Mouse (Mus musculus) liver, embryonic 15.5 days (tissue): ENCODE results near the gene Dpf2. TPM values are rescaled to one million over a fixed set of nuclear protein-coding genes. Genes with fewer than 3 reads are reported as not detected.

ENCODE experiments used
- ATAC-seq: fragments of 200-750 bp; cut with Nextera tagmentation; 2 replicates; pipeline ENCODE4 v1.8.0; 2017; ENCODE audit warnings: moderate number of reproducible peaks, mild to moderate bottlenecking, moderate library complexity; ENCODE audit not compliant: insufficient read depth
- H3K27ac ChIP-seq: fragments of 300-500 bp; sonication (generic); replicated peaks from 2 replicates; pipeline ENCODE4 v1.5.1; 2015; ENCODE audit warnings: mild to moderate bottlenecking, inconsistent platforms
- H3K27me3 ChIP-seq: fragments of 300-500 bp; sonication (generic); 2 replicates; pipeline ENCODE4 v1.6.1; 2015; ENCODE audit warnings: mild to moderate bottlenecking, inconsistent platforms
- H3K36me3 ChIP-seq: fragments of 300-500 bp; sonication (generic); replicated peaks from 2 replicates; pipeline ENCODE4 v1.6.1; 2015; ENCODE audit warnings: moderate library complexity, mild to moderate bottlenecking, inconsistent platforms
- H3K4me1 ChIP-seq: fragments of 300-500 bp; sonication (generic); replicated peaks from 2 replicates; pipeline ENCODE4 v1.6.1; 2015; ENCODE audit warnings: inconsistent platforms
- H3K4me2 ChIP-seq: fragments of 300-500 bp; sonication (generic); 2 replicates; pipeline ENCODE4 v1.6.1; 2015; ENCODE audit warnings: moderate library complexity, mild to moderate bottlenecking, inconsistent platforms
- H3K4me3 ChIP-seq: fragments of 300-500 bp; sonication (generic); replicated peaks from 2 replicates; pipeline ENCODE4 v1.5.1; 2015; ENCODE audit warnings: mild to moderate bottlenecking, inconsistent platforms
- H3K9ac ChIP-seq: fragments of 300-500 bp; sonication (generic); 2 replicates; pipeline ENCODE4 v1.6.1; 2015; ENCODE audit warnings: moderate library complexity, mild to moderate bottlenecking, inconsistent platforms
- H3K9me3 ChIP-seq: fragments of 300-500 bp; sonication (generic); replicated peaks from 2 replicates; pipeline ENCODE4 v1.6.1; 2016; ENCODE audit warnings: inconsistent platforms
- WGBS: fragments of 180-500 bp; shearing (Covaris S2); methylation state at CpG from one replicate; pipeline ENCODE4 v1.1.7; 2015; ENCODE audit warnings: mixed read lengths; ENCODE audit not compliant: insufficient replicate concordance; 5-methylcytosine and 5-hydroxymethylcytosine counted together
- polyA plus RNA-seq: library from polyadenylated mRNA; unstranded; fragments of >200 nt; fragmentation: Nextera tagmentation; extraction: Ambion mirVana; gene quantifications from 2 replicates; pipeline ENCODE4 v1.2.1, GENCODE M21; 2015

The Dpf2 gene
- polyA plus RNA-seq, 1 experiment from 2014 or later: 52.7 TPM

DNA sequence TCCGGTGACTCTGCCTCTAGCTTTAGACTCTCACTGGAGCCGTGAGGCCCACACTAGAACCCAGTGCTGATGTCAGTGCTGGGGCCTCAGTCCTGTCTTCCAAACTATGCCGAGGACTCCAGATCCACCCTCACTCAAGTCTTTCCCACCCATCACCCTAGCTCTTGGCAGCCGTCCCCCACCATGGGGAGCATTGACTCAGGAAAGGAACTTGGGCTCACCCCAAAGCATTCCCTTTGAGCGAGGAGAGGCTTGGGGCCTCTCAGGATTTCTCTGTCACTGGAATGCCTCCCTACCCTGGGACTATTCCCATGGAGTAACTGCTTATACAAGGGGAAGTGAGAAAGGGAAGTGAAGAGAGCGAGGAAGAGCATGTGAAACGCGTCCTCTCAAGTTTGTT is 33.1 kb upstream of the Dpf2 start:
- Histone ChIP-seq H3K27ac (peak overlapping the region; percentile 62), H3K9me3 (no peaks in the 10 kb centered on the region), H3K4me1 (peaks cover 26% of the 10 kb centered on the region), H3K4me3 (no peak overlapping the region), H3K4me2 (no peak overlapping the region), H3K27me3 (no peaks in the 10 kb centered on the region), H3K36me3 (peaks cover 99% of the 10 kb centered on the region), H3K9ac (no peak overlapping the region)
- WGBS: 81% methylated on average over 8 of the region's 8 CpGs
- no peak for ATAC-seq

DNA sequence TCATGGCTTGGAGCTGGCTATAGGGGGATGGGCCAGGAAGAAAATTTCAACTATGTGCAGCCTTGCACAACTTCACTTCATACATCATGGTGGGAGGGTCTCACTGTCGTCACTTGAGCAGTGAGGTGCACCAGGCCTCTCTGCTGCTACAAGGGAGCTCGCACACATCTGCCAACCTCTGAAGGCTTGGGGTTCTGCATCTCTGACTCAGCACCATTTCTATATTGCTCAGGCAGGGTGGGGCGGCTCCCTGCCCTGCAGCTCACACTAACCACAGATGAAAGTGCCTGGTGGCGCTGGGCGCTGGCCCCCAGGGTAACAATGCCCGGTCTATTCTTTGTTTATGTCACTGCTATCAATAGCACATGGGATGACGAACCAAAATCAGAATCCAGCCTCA is 32.2 kb upstream of the Dpf2 start:
- H3K4me2 ChIP-seq: no peak overlapping the region
- H3K27ac ChIP-seq: peak overlapping the region; percentile 62; the same call in 1 of the 2 replicates
- ATAC-seq: peak; percentile 36; the same call in 1 of the 2 replicates

DNA sequence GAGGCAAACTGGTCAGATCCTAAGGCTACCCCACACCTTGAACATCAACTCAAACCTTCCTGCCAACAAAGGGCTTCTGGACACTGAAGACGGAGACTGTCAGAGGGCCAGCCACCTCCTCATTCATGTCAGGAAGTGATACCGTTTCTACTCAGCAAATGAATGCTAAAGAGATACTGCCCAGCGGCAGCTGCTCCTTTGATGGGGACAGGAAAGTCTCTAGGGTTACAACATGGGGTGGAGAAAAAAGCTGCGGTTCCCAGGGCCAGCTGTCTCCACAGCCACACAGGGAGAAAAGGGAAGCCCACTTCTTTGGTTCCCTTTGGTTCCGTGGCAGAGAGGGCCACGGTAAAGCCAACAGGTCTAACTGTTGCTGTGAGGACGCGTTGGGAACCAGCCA is 31.3 kb upstream of the Dpf2 start:
- Histone ChIP-seq H3K4me3 (no peak overlapping the region), H3K27me3 (no peaks in the 10 kb centered on the region), H3K9me3 (no peaks in the 10 kb centered on the region), H3K4me2 (no peak overlapping the region), H3K4me1 (peaks cover 36% of the 10 kb centered on the region), H3K36me3 (peaks cover 99% of the 10 kb centered on the region), H3K27ac (0 out of 2 replicates have a peak overlapping the region, but pooled peaks have one; percentile 6), H3K9ac (no peak overlapping the region)
- no peak for ATAC-seq
- 69% methylated on average over 8 of the region's 8 CpGs for WGBS

More for the DNA sequence above, 32.2 kb upstream of the Dpf2 start:
- peaks cover 30% of the 10 kb centered on the region for H3K4me1 ChIP-seq
- H3K4me3 ChIP-seq: no peak overlapping the region
- H3K36me3 ChIP-seq: peaks cover 99% of the 10 kb centered on the region
- no peaks in the 10 kb centered on the region for H3K9me3 ChIP-seq
- no peaks in the 10 kb centered on the region for H3K27me3 ChIP-seq
- H3K9ac ChIP-seq: no peak overlapping the region
- WGBS: 63% methylated on average over 7 of the region's 7 CpGs

DNA sequence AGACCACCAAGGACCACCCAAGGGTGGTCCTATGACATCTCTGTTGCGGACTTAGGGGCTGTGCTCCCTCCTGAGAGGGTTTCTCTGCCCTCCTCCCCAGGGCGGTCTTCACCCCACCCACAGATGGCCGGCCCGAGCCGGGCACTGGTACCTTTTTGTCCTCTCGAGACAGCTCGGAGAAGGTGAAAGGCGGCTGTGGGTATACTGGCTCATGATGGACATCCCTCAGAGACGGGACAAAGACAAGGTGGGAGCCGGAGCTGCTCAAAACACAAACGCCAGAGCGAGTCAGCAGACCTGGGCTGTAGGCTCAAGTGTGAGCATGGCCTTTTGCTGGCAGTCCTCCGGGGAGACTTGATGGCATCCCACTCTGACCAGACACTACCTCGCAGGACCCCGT is 30.6 kb upstream of the Dpf2 start:
- 87% methylated on average over 15 of the region's 15 CpGs for WGBS

DNA sequence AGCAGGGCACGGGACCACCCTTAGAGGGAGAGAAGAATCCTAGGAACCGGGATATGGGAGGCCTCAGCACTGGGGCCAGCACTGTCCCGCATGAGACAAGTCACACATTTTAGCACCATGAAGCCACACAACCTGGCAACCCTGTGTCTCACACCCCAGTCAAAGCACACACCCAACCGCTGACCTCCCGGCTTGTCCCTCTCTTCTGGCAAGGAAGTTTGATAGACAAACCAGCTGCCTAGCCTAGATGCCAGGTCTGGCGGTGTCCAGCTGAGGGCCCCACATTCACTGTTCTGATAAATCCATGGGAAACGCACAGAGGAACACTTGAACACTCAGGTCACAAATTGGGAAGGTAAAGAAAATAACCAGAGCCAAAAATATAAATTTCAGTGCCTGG is 29.8 kb upstream of the Dpf2 start:
- peaks cover 52% of the 10 kb centered on the region for H3K4me1 ChIP-seq
- no peak overlapping the region for H3K9ac ChIP-seq
- 80% methylated on average over 7 of the region's 7 CpGs for WGBS
- no peaks in the 10 kb centered on the region for H3K27me3 ChIP-seq
- H3K27ac ChIP-seq: no peak overlapping the region
- H3K4me2 ChIP-seq: no peak overlapping the region
- peaks cover 84% of the 10 kb centered on the region for H3K36me3 ChIP-seq
- ATAC-seq: no peak
- no peak overlapping the region for H3K4me3 ChIP-seq
- H3K9me3 ChIP-seq: no peaks in the 10 kb centered on the region

More for the DNA sequence above, 30.6 kb upstream of the Dpf2 start:
- no peak overlapping the region for H3K4me3 ChIP-seq
- no peak overlapping the region for H3K9ac ChIP-seq
- H3K36me3 ChIP-seq: peaks cover 93% of the 10 kb centered on the region
- no peak overlapping the region for H3K4me2 ChIP-seq
- no peak overlapping the region for H3K27ac ChIP-seq
- H3K4me1 ChIP-seq: peaks cover 44% of the 10 kb centered on the region
- ATAC-seq: no peak
- no peaks in the 10 kb centered on the region for H3K27me3 ChIP-seq
- H3K9me3 ChIP-seq: no peaks in the 10 kb centered on the region

DNA sequence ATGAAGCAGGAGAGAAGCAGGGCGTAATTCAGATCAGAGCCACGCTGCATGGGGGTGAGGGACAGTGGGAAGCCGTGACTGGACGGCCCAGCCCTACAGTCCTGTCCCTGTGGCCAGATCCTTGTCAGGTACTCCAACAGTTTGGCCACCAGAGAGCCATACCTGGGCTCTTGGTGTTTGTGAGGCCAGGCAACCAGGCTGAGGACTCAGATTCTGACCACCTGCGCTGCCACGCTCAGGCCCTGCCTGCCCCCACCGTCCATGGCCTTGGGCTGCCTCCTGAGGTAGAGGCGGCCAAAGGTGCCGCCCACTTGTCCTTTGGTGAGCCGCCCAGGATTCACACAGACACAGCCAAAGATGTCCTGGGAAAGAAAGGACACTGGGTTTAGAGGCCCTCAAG is 27.8 kb upstream of the Dpf2 start:
- H3K4me3 ChIP-seq: no peak overlapping the region
- no peaks in the 10 kb centered on the region for H3K27me3 ChIP-seq
- H3K9ac ChIP-seq: no peak overlapping the region
- H3K4me2 ChIP-seq: no peak overlapping the region
- 88% methylated on average over 10 of the region's 10 CpGs for whole genome bisulfite sequencing
- ATAC-seq: no peak
- peaks cover 53% of the 10 kb centered on the region for H3K4me1 ChIP-seq
- H3K27ac ChIP-seq: no peak overlapping the region
- peaks cover 66% of the 10 kb centered on the region for H3K36me3 ChIP-seq
- H3K9me3 ChIP-seq: no peaks in the 10 kb centered on the region

DNA sequence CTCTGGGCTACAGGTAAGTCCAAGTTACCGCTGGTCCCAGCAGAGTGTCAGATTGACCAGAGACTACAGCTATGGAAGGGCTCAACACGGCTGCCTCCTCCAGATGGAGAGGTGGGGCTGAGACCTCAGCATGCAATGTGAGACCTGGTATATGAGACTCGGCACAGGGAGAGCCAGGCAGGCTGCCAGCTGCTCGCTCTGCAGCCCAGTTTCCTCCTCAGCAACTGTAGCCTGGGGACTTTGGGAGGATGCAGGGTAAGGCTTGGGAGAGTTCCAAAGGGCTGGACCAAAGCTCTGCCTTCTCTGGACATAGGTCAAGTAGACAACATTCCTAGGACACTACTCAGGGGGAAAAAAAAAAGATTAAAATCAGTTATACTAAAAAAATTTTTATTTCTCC is 27.4 kb upstream of the Dpf2 start:
- peaks cover 53% of the 10 kb centered on the region for H3K4me1 ChIP-seq
- H3K9me3 ChIP-seq: no peaks in the 10 kb centered on the region
- H3K27ac ChIP-seq: no peak overlapping the region
- ATAC-seq: no peak
- H3K9ac ChIP-seq: no peak overlapping the region
- peaks cover 61% of the 10 kb centered on the region for H3K36me3 ChIP-seq
- H3K4me2 ChIP-seq: no peak overlapping the region
- no peak overlapping the region for H3K4me3 ChIP-seq
- no peaks in the 10 kb centered on the region; the same call in 1 of the 2 replicates for H3K27me3 ChIP-seq
- 83% methylated on average over 4 of the region's 4 CpGs for WGBS

DNA sequence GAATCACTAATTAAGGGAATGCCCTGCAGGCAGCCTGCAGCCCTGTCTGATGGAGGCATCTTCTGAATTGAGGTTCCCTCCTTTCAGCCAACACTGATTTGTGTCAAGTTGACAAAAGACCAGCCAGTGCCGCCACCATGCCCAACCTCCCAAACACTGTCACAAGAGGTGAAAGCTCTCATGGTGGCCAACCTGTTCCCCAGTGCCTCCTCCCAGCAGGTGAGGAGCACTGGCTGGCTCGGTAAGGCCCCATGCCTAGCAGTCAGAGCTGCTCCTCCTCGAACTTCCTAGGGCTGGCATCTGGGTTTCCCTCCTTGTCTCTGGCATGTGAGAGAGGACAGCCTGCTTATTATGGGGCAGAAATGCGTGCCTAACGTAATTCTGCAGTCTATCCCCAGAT is 26.9 kb upstream of the Dpf2 start:
- ATAC-seq: no peak
- Histone ChIP-seq H3K9ac (no peak overlapping the region), H3K27me3 (peaks cover under 1% of the 10 kb centered on the region), H3K9me3 (no peaks in the 10 kb centered on the region), H3K4me1 (peaks cover 49% of the 10 kb centered on the region), H3K27ac (no peak overlapping the region), H3K36me3 (peaks cover 56% of the 10 kb centered on the region), H3K4me3 (no peak overlapping the region), H3K4me2 (no peak overlapping the region)
- 81% methylated on average over 5 of the region's 5 CpGs for WGBS

DNA sequence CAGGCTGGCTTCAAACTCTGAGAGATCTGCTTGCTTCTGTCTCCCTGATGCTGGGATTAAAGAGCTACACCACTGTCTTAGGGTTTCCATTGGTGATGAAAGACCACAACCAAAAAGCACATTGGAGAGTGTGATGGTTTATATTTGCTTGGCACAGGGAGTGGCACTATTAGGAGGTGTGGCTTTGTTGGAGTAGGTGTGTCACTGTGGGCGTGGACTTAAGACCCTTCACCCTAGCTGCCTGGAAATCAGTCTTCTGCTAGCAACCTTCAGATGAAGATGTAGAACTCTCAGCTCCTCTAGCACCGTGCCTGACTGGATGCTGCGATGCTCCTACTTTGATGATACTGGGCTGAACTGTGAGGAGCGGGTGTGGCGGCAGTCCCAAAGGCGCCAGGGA is 25.7 kb upstream of the Dpf2 start:
- Histone ChIP-seq H3K27ac (peak overlapping the region; percentile 53), H3K9me3 (no peaks in the 10 kb centered on the region), H3K36me3 (peaks cover 44% of the 10 kb centered on the region), H3K4me2 (peak overlapping the region; percentile 50), H3K9ac (no peak overlapping the region), H3K4me3 (no peak overlapping the region), H3K27me3 (peaks cover 12% of the 10 kb centered on the region), H3K4me1 (peaks cover 44% of the 10 kb centered on the region)
- ATAC-seq: peak; percentile 47; the same call in 1 of the 2 replicates
- 69% methylated on average over 6 of the region's 6 CpGs for WGBS

DNA sequence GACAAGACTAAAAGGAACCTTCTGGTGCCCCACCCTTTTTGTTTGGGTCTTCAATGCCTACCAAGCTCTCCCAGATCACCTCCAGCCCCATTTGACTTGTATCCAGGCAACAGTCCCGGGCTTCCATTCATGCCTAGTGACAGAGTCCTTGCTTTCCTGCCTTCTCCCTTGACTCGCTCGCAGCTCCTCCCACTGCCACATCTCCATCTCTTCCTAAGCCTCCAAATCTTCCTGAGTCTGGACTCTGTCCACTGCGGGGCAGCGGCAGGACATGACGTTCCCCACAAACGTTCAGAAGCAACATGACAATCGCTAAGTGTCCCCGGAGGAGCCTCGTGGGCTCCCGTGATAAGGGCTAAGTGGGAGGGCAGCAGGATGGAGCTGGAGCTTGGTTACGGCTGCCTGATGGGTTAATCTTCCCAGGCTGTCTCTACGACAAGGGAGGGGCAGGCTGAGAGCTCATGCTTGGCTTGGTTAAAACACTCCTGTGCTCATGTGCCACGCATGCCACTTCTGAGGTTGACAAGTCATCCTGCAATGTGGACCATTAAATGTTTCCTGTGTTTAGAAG is 25.1 kb upstream of the Dpf2 start:
- Histone ChIP-seq H3K4me3 (0 out of 2 replicates have a peak overlapping the region, but pooled peaks have one; percentile 6), H3K27ac (peak overlapping the region; percentile 53)
- peak; percentile 78 for ATAC-seq

DNA sequence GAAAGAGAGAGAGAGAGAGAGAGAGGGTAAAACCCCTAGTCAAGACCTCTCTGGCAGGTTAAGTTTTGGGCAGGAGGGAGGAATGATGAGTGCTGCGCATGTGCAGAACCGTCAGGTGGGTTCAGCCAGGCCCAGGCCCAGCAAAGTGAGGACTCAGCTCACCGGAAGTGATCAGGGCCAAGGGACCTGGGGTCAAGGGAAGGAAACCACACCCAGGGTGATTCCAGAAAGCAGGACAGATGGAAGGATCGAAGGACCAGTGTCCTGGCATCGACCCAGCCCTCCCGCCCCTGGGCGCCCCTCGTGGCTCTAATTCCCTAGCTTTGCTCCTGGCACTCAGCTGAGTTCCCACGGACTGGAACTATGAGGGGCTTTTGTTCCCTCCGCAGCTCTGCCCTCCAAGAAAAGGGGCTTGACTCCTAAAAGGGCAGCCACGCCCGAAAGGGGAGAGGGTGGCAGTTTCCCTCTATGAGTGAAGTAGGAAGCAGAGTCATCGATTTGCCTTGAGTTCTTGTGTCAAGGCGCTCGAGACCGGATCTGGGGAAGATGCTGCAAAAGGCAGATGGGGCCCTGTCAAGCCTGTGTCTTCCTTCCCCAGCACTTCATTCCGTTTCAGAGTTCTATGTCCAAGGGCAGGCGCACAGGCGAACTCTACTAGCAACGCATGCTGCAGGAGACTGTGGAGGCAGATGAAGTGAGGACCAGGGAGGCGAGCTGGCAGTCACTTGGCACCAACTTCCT is 24.5 kb upstream of the Dpf2 start:
- ATAC-seq: no peak
- Histone ChIP-seq H3K9me3 (no peaks in the 10 kb centered on the region), H3K4me2 (peak overlapping the region; percentile 50), H3K27ac (peak overlapping the region; percentile 53), H3K27me3 (peaks cover 12% of the 10 kb centered on the region), H3K4me1 (peaks cover 44% of the 10 kb centered on the region), H3K36me3 (peaks cover 32% of the 10 kb centered on the region), H3K9ac (no peak overlapping the region), H3K4me3 (0 out of 2 replicates have a peak overlapping the region, but pooled peaks have one; percentile 6)
- 64% methylated on average over 21 of the region's 21 CpGs for WGBS

More for the DNA sequence above, 25.1 kb upstream of the Dpf2 start:
- Histone ChIP-seq H3K36me3 (peaks cover 38% of the 10 kb centered on the region), H3K27me3 (peaks cover 12% of the 10 kb centered on the region), H3K9me3 (no peaks in the 10 kb centered on the region), H3K9ac (no peak overlapping the region), H3K4me2 (peak overlapping the region; percentile 50), H3K4me1 (peaks cover 44% of the 10 kb centered on the region)
- 13% methylated on average over 14 of the region's 14 CpGs for WGBS
